Mouse (Mus musculus) MEL (cell line): Measurements from ENCODE around the gene Alpk1.

ENCODE experiments used
- BHLHE40 ChIP-seq: IDR thresholded peaks from 2 replicates; pipeline ENCODE4 v1.6.1; 2012; ENCODE audit warnings: low read depth, mild to moderate bottlenecking, inconsistent platforms, low read length, improper control_type of control experiment, borderline replicate concordance
- GABPA ChIP-seq: IDR thresholded peaks from 2 replicates; pipeline ENCODE4 v1.6.1; 2012; ENCODE audit warnings: low read depth, mild to moderate bottlenecking, inconsistent platforms, low read length, improper control_type of control experiment, moderate library complexity
- TCF12 ChIP-seq: IDR thresholded peaks from 2 replicates; pipeline ENCODE4 v1.6.1; 2014; ENCODE audit warnings: low read depth, mild to moderate bottlenecking, inconsistent platforms, low read length, improper control_type of control experiment, moderate library complexity
- ZNF384 ChIP-seq: IDR thresholded peaks from 2 replicates; pipeline ENCODE4 v1.6.1; 2012; ENCODE audit warnings: low read depth, mild to moderate bottlenecking, inconsistent platforms, low read length, improper control_type of control experiment

DNA sequence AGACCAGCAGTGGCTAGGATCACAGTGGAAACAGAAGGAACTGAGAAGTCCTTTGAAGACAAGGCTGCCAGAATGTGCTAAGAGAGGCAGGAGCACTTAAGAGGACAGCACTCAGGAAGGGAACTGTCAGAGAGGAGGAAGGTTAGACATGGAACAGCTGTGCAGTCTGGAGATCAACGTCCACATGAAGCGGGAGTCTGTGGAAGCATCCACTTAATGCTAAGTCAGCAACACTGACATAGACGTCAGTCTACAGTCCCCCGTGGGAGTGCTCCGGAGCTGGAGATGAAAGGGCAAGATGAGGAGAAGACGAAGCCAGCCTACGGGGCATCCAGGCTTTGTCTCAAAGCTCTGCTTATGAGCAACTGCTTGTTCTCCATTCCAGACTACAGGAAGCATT is 46.8 kb upstream of the Alpk1 start:
- TF ChIP-seq ZNF384 (no peak), GABPA (no peak), TCF12 (no peak), BHLHE40 (no peak)
